24 mouse cellular contexts compared by ENCODE assay signal in the genomic region with DNA sequence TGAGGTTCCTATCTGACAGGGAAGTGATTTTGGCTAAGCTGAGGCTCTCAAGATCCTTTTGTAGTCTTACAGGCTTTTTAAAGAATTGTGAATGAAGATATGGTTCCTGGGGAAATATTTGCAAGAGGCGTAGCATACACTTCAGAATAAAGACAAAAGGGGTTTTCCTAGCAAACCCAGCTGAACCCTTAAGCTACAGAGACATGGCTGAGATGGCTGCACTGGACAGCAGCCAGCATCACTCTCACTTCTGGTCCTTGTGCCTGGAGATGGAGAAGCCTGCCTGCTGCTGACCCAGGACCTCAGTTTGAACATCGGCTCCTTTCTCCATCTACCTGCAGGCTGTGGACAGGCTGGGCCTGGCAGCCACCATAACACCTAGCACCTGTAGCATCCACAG. TPM values are rescaled to one million over a fixed set of nuclear protein-coding genes. Genes with fewer than 3 reads are reported as not detected.
DNase-seq lines count a peak whose midpoint lies in the region; ATAC-seq and TF ChIP-seq lines count a peak whose summit lies in the region.
"Had no signal": no experiment of that assay in that cellular context is flagged by ENCODE, and none has a peak within 500 bp of the region (broad histone marks: within the 10 kb centered on the region; RNA-seq: fewer than 3 reads in every experiment).

No protein-coding gene starts in this region.

- H3K27me3 ChIP-seq in liver, embryonic 12.5 days (replicated peaks) = no peaks in the 10 kb centered on the region
- H3K27me3 ChIP-seq in lung, embryonic 16.5 days (ENCODE audit: control insufficient read depth, insufficient read depth, low read depth, low read length) = no peaks in the 10 kb centered on the region
- H3K27me3 ChIP-seq in CH12.LX (replicated peaks) = no peaks in the 10 kb centered on the region
- H3K27me3 ChIP-seq: embryonic facial prominence, embryonic 12.5 days; embryonic facial prominence, embryonic 15.5 days; hindbrain, embryonic 12.5 days; hindbrain, embryonic 15.5 days; Patski had no signal

- H3K4me3 ChIP-seq in liver, embryonic 12.5 days = no peak overlapping the region
- H3K4me3 ChIP-seq in lung, embryonic 16.5 days (ENCODE audit: low read length) = no peak overlapping the region
- no peak overlapping the region for H3K4me3 ChIP-seq in CH12.LX (replicated peaks in 1 of 3; ENCODE audit: low read depth in 2 of 3, low read length in 2 of 3, poor library complexity in 1 of 3)
- H3K4me3 ChIP-seq: embryonic facial prominence, embryonic 12.5 days; embryonic facial prominence, embryonic 15.5 days; gastrocnemius, adult 2 months; hindbrain, embryonic 12.5 days; hindbrain, embryonic 15.5 days had no signal

- H3K27ac ChIP-seq in liver, embryonic 12.5 days = 0 out of 2 replicates have a peak overlapping the region, but pooled peaks have one; percentile 24
- peak overlapping the region; percentile 40; the same call in 1 of the 2 replicates for H3K27ac ChIP-seq in lung, embryonic 16.5 days (ENCODE audit: low read length)
- H3K27ac ChIP-seq in CH12.LX (ENCODE audit: insufficient read depth, low read depth) = peak overlapping the region; percentile 36; the same call in 1 of the 2 replicates
- H3K27ac ChIP-seq: embryonic facial prominence, embryonic 12.5 days; embryonic facial prominence, embryonic 15.5 days; gastrocnemius, adult 2 months; hindbrain, embryonic 12.5 days; hindbrain, embryonic 15.5 days had no signal

- H3K79me2 ChIP-seq in CH12.LX (replicated peaks; ENCODE audit: control insufficient read depth, extremely low read depth, insufficient read depth, poor library complexity, severe bottlenecking) = no peaks in the 10 kb centered on the region

- H3K9me3 ChIP-seq in liver, embryonic 12.5 days (replicated peaks) = no peaks in the 10 kb centered on the region
- no peaks in the 10 kb centered on the region for H3K9me3 ChIP-seq in lung, embryonic 16.5 days (ENCODE audit: control insufficient read depth, low read length)
- H3K9me3 ChIP-seq in CH12.LX (replicated peaks; ENCODE audit: low read length) = no peaks in the 10 kb centered on the region
- H3K9me3 ChIP-seq: embryonic facial prominence, embryonic 12.5 days; embryonic facial prominence, embryonic 15.5 days; hindbrain, embryonic 12.5 days; hindbrain, embryonic 15.5 days had no signal

- TF ChIP-seq POLR2A in CH12.LX (IDR thresholded peaks at IDR 0.05; ENCODE audit: low read depth, low read length) = no peak

- in situ Hi-C loops in CH12.LX (cut with MboI; ENCODE audit: low pct_ligation_motif_present, low pct_unique_long_range_greater_than_20kb, low sequenced_read_pairs) = no loop called here

- no peak for ATAC-seq in liver, embryonic 12.5 days
- ATAC-seq in lung, embryonic 16.5 days (ENCODE audit: low read depth) = peak; percentile 60; the same call in 1 of the 2 replicates
- ATAC-seq: CD4-positive, CD25-positive, alpha-beta regulatory T cell, adult 4 months; forebrain, embryonic 14.5 days; forebrain, postnatal 0 days; Patski had no signal

- H3K4me1 ChIP-seq in liver, embryonic 12.5 days = peaks cover 7% of the 10 kb centered on the region
- peaks cover 19% of the 10 kb centered on the region for H3K4me1 ChIP-seq in lung, embryonic 16.5 days (replicated peaks; ENCODE audit: control insufficient read depth, insufficient read depth, low read length)
- H3K4me1 ChIP-seq in CH12.LX (ENCODE audit: control insufficient read depth in 1 of 2, insufficient read depth in 2 of 2) = peaks cover 15 to 38% of the 10 kb centered on the region in 2 experiments; a peak in 3 of 4 replicates
- H3K4me1 ChIP-seq: embryonic facial prominence, embryonic 12.5 days; hindbrain, embryonic 12.5 days; hindbrain, embryonic 15.5 days had no signal

- DNase-seq in liver (no peak), CH12.LX (ENCODE audit: extremely low read depth) (no peak)
- no peak for DNase-seq in lung, postnatal 10 days
- no peak for DNase-seq in adrenal gland, adult 18-20 months (ENCODE audit: low spot score in 2 of 2)
- DNase-seq in right cerebral cortex, adult 18-20 months = no peak
- DNase-seq: adrenal gland, adult 2 months; adrenal gland, postnatal 14 days; cerebellum, adult 11 months; cerebellum, adult 2 months; cerebellum, adult 9-11 months; forebrain, postnatal 0 days; gastrocnemius, adult 2 months; gastrocnemius, postnatal 14 days; heart, adult 11 months had no signal

- TF ChIP-seq CTCF in CH12.LX (conservative IDR thresholded peaks at IDR 0.05 in 1 of 2, IDR thresholded peaks at IDR 0.05 in 1 of 2; ENCODE audit: low read depth in 2 of 2, low read length in 2 of 2) = no peak

- 88% methylated on average over 2 of the region's 2 CpGs for WGBS in liver, embryonic 12.5 days (ENCODE audit: insufficient replicate concordance)
- 45% methylated on average over 2 of the region's 2 CpGs for WGBS in lung, embryonic 16.5 days

- dilution Hi-C loops in CH12.LX (cut with MboI; ENCODE audit: extremely low pct_ligation_motif_present, extremely low pct_unique_long_range_greater_than_20kb, low sequenced_read_pairs) = no loop called here

- no peak overlapping the region for H3K4me2 ChIP-seq in liver, embryonic 12.5 days
- H3K4me2 ChIP-seq in lung, embryonic 16.5 days (ENCODE audit: low read depth, low read length) = no peak overlapping the region
- 0 out of 2 replicates have a peak overlapping the region, but pooled peaks have one; percentile 8 for H3K4me2 ChIP-seq in CH12.LX (ENCODE audit: insufficient read depth, low read depth, poor library complexity, severe bottlenecking)
- H3K4me2 ChIP-seq: embryonic facial prominence, embryonic 12.5 days; embryonic facial prominence, embryonic 15.5 days; heart, embryonic 11.5 days; hindbrain, embryonic 12.5 days; hindbrain, embryonic 15.5 days had no signal

- H3K9ac ChIP-seq in liver, embryonic 12.5 days = no peak overlapping the region
- no peak overlapping the region for H3K9ac ChIP-seq in lung, embryonic 16.5 days (ENCODE audit: low read length)
- H3K9ac ChIP-seq in CH12.LX (ENCODE audit: insufficient read depth, low read depth) = 0 out of 2 replicates have a peak overlapping the region, but pooled peaks have one; percentile 4
- H3K9ac ChIP-seq: embryonic facial prominence, embryonic 12.5 days; embryonic facial prominence, embryonic 15.5 days; forebrain, postnatal 0 days; hindbrain, embryonic 12.5 days; hindbrain, embryonic 15.5 days had no signal

- H3K36me3 ChIP-seq in liver, embryonic 12.5 days = peaks cover 68% of the 10 kb centered on the region
- peaks cover 12% of the 10 kb centered on the region for H3K36me3 ChIP-seq in lung, embryonic 16.5 days (ENCODE audit: control insufficient read depth, insufficient read depth, low read length)
- no peaks in the 10 kb centered on the region for H3K36me3 ChIP-seq in CH12.LX (replicated peaks in 1 of 2; ENCODE audit: control insufficient read depth in 1 of 2, insufficient read depth in 1 of 2, low read length in 1 of 2)
- H3K36me3 ChIP-seq: hindbrain, embryonic 12.5 days; hindbrain, embryonic 15.5 days had no signal

- TF ChIP-seq EP300 in CH12.LX (IDR thresholded peaks at IDR 0.05; ENCODE audit: low read length) = peak; percentile 56; the same call in 1 of the 2 replicates

- TF ChIP-seq RAD21 in CH12.LX (IDR thresholded peaks at IDR 0.05; ENCODE audit: low read depth, low read length) = no peak

TF ChIP-seq in CH12.LX, 34 proteins besides CTCF, POLR2A, EP300 and RAD21:
- TF ChIP-seq CHD2 (IDR thresholded peaks at IDR 0.05; ENCODE audit: low read length) (peak; percentile 4; the same call in 1 of the 2 replicates), MXI1 (IDR thresholded peaks at IDR 0.05; ENCODE audit: low read depth, low read length) (peak; percentile 44; the same call in 1 of the 2 replicates), TCF12 (IDR thresholded peaks at IDR 0.05; ENCODE audit: low read depth, low read length) (peak; percentile 39; the same call in 1 of the 2 replicates), MAX (IDR thresholded peaks at IDR 0.05; ENCODE audit: low read length) (0 out of 2 replicates have a peak, but pooled peaks have one; percentile 13), IRF4 (IDR thresholded peaks at IDR 0.05; ENCODE audit: low read depth, low read length) (peak; percentile 49), ELF1 (IDR thresholded peaks at IDR 0.05; ENCODE audit: low read depth, low read length) (0 out of 2 replicates have a peak, but pooled peaks have one; percentile 9), USF2 (conservative IDR thresholded peaks at IDR 0.05; ENCODE audit: low read depth, low read length) (no peak), PAX5 (IDR thresholded peaks at IDR 0.05; ENCODE audit: low read length) (no peak), SIN3A (IDR thresholded peaks at IDR 0.05; ENCODE audit: low read length) (peak; percentile 67; the same call in 1 of the 2 replicates), BHLHE40 (IDR thresholded peaks at IDR 0.05; ENCODE audit: low read depth, low read length) (peak; percentile 34; the same call in 1 of the 2 replicates), SMC3 (IDR thresholded peaks at IDR 0.05; ENCODE audit: low read depth, low read length) (peak; percentile 2; the same call in 1 of the 2 replicates), ZMIZ1 (IDR thresholded peaks at IDR 0.05; ENCODE audit: low read depth, low read length) (no peak), CHD1 (IDR thresholded peaks at IDR 0.05; ENCODE audit: low read depth, low read length) (0 out of 2 replicates have a peak, but pooled peaks have one; percentile 50)

RNA-seq across cellular contexts. Expression of gene Wipi1, which starts 37.2 kb away (rescaled TPM):
- 31.7 and 33.5 TPM in 2 replicates for polyA plus RNA-seq in liver, embryonic 12.5 days (2016; fragmentation: Nextera tagmentation; extraction: Ambion mirVana)
- polyA plus RNA-seq in lung, embryonic 16.5 days (2015; fragmentation: Nextera tagmentation; extraction: Ambion mirVana) = 44.2 and 46.4 TPM in 2 replicates
- total RNA-seq in CH12.LX (2012; rRNA removed) = 0.92 and 2.0 TPM in 2 replicates
- 1.9 and 2.2 TPM in 2 replicates for total RNA-seq in CH12.LX (2014; rRNA removed)
- 1.4 and 1.8 TPM in 2 replicates for polyA plus RNA-seq in CH12.LX (2012; ENCODE audit: insufficient read length, low read depth)
- 10 to 100 TPM; 18.1 to 28.9 TPM for total RNA-seq in adrenal gland, adult 18-20 months (2021)
- polyA plus RNA-seq: CD4-positive, CD25-positive, alpha-beta regulatory T cell, adult 4 months had no signal

Comparison
In these comparisons a context has a peak if more than half of its experiments do, and no peak if none do; other contexts are left out.
1. RNA of gene Wipi1, which starts 37.2 kb away (polyA plus RNA-seq): 44.2 to 46.4 TPM in lung, embryonic 16.5 days and 31.7 to 33.5 TPM in liver, embryonic 12.5 days; 1.4 to 1.8 TPM in CH12.LX; every median in the first group is over 10 times any median in the second.
2. Peak in every context shown above with its lines, with median percentiles within 50 percentile points of each other: H3K27ac ChIP-seq.